Comparison of ENCODE assay signal across 8 mouse cellular contexts in genomic region chr6:86525646-86526031, GRCm38 (mm10). TPM values are rescaled to one million over a fixed set of nuclear protein-coding genes. Genes with fewer than 3 reads are reported as not detected.
DNase-seq lines count a peak whose midpoint lies in the region; ATAC-seq and TF ChIP-seq lines count a peak whose summit lies in the region.

No protein-coding gene starts in this region.

- peak; percentile 88 for DNase-seq in adrenal gland, adult 2 months
- DNase-seq in adrenal gland, postnatal 25 days = no peak
- peak; percentile 32 for DNase-seq in urinary bladder, postnatal 10 days (ENCODE audit: low spot score)
- no peak for DNase-seq in urinary bladder, adult 2 months (ENCODE audit: low spot score)
- DNase-seq in frontal cortex, postnatal 14 days (ENCODE audit: low spot score in 2 of 2) = peak; percentile 69 to 72
- DNase-seq in layer of hippocampus, adult 2 months (ENCODE audit: low spot score in 2 of 2) = peak; percentile 47 to 72
- peak; percentile 66 to 76 for DNase-seq in right cerebral cortex, postnatal 36 days (ENCODE audit: low spot score in 2 of 2)

- peak overlapping the region; percentile 98 for H3K4me3 ChIP-seq in layer of hippocampus, adult 2 months

- peak; percentile 24 for ATAC-seq in megakaryocyte progenitor cell, adult 5-6 weeks (replicated peaks; ENCODE audit: poor library complexity)

- TF ChIP-seq CTCF in layer of hippocampus, adult 2 months (conservative IDR thresholded peaks at IDR 0.05) = no peak

- peak overlapping the region; percentile 100 for H3K27ac ChIP-seq in layer of hippocampus, adult 2 months

RNA-seq across cellular contexts. Expression of gene Pcbp1, which starts 0.5 kb away (rescaled TPM):
- 100 to 1,000 TPM; 320 to 331 TPM for total RNA-seq in adrenal gland, adult 2 months (2021)
- 379 and 483 TPM in 2 replicates for polyA plus RNA-seq in adrenal gland, adult 2 months (2012; rRNA removed)
- 296 and 313 TPM in 2 replicates for total RNA-seq in adrenal gland, postnatal 25 days (2021)
- polyA plus RNA-seq in urinary bladder, adult 2 months (2012; rRNA removed) = 153 and 183 TPM in 2 replicates
- total RNA-seq in layer of hippocampus, adult 2 months (2021) = 100 to 1,000 TPM; 179 to 184 TPM
- total RNA-seq in megakaryocyte progenitor cell, adult 5-6 weeks (2015) = 333 and 352 TPM in 2 replicates
- 107 and 114 TPM in 2 replicates for total RNA-seq in megakaryocyte progenitor cell, adult 5-6 weeks (2017)

Comparison
In these comparisons a context has a peak if more than half of its experiments do, and no peak if none do; other contexts are left out.
1. DNase-seq: peak in adrenal gland, adult 2 months (single experiment), urinary bladder, postnatal 10 days (single experiment), frontal cortex, postnatal 14 days (2 of 2), layer of hippocampus, adult 2 months (2 of 2) and right cerebral cortex, postnatal 36 days (2 of 2); none in adrenal gland, postnatal 25 days (single experiment) and urinary bladder, adult 2 months (single experiment).